Mouse (Mus musculus): ENCODE data around the gene Map4k1. TPM values are rescaled to one million over a fixed set of nuclear protein-coding genes. Genes with fewer than 3 reads are reported as not detected.
"Not testable (repeated sequence)": the region's sequence is repeated elsewhere in the genome, so short reads cannot be mapped to it uniquely, and the experiment has no call there.

The Map4k1 gene
- polyA plus RNA-seq, 1 experiment from 2014 or later, result 6.5 TPM

GRCm38 (mm10) chr7:28966181-28966580 is 15.7 kb upstream of the Map4k1 start:
- H3K36me3 ChIP-seq, result peaks cover 13% of the 10 kb centered on the region
- no peak overlapping the region for H3K4me3 ChIP-seq
- H3K27ac ChIP-seq (ENCODE audit: poor library complexity, severe bottlenecking), result no peak overlapping the region
- ATAC-seq (ENCODE audit: insufficient number of reproducible peaks, low FRiP score), result no peak
- no peak overlapping the region for H3K4me2 ChIP-seq
- no peak overlapping the region for H3K9ac ChIP-seq
- 82% methylated on average over 4 of the region's 5 CpGs for WGBS
- no peaks in the 10 kb centered on the region for H3K9me3 ChIP-seq (replicated peaks)
- H3K4me1 ChIP-seq (replicated peaks), result peaks cover 7% of the 10 kb centered on the region
- no peaks in the 10 kb centered on the region for H3K27me3 ChIP-seq (replicated peaks)

GRCm38 (mm10) chr7:28966751-28967505 is 14.9 kb upstream of the Map4k1 start:
- Histone ChIP-seq H3K9ac (no peak overlapping the region), H3K4me3 (no peak overlapping the region), H3K9me3 (replicated peaks) (no peaks in the 10 kb centered on the region), H3K27ac (ENCODE audit: poor library complexity, severe bottlenecking) (no peak overlapping the region), H3K4me1 (replicated peaks) (peaks cover 14% of the 10 kb centered on the region), H3K36me3 (peaks cover 20% of the 10 kb centered on the region), H3K27me3 (replicated peaks) (no peaks in the 10 kb centered on the region), H3K4me2 (no peak overlapping the region)
- 68% methylated on average over 4 of the region's 4 CpGs for WGBS
- ATAC-seq (ENCODE audit: insufficient number of reproducible peaks, low FRiP score), result no peak

GRCm38 (mm10) chr7:28968120-28968519 is 13.7 kb upstream of the Map4k1 start:
- H3K9me3 ChIP-seq (replicated peaks); ATAC-seq (ENCODE audit: insufficient number of reproducible peaks, low FRiP score); H3K4me2 ChIP-seq; H3K27me3 ChIP-seq (replicated peaks); H3K27ac ChIP-seq (ENCODE audit: poor library complexity, severe bottlenecking); H3K4me3 ChIP-seq; H3K9ac ChIP-seq: not testable (repeated sequence)
- WGBS, result 90% methylated on average over 8 of the region's 8 CpGs
- Histone ChIP-seq H3K4me1 (replicated peaks) (peaks cover 22% of the 10 kb centered on the region), H3K36me3 (peaks cover 29% of the 10 kb centered on the region)

GRCm38 (mm10) chr7:28969271-28969670 is 12.6 kb upstream of the Map4k1 start:
- no peak for ATAC-seq (ENCODE audit: insufficient number of reproducible peaks, low FRiP score)
- Histone ChIP-seq H3K9ac (no peak overlapping the region), H3K27ac (ENCODE audit: poor library complexity, severe bottlenecking) (no peak overlapping the region), H3K4me3 (no peak overlapping the region), H3K4me2 (no peak overlapping the region), H3K36me3 (peaks cover 40% of the 10 kb centered on the region), H3K27me3 (replicated peaks) (no peaks in the 10 kb centered on the region), H3K4me1 (replicated peaks) (peaks cover 22% of the 10 kb centered on the region), H3K9me3 (replicated peaks) (no peaks in the 10 kb centered on the region)
- 89% methylated on average over 1 of the region's 1 CpGs for WGBS

- no peak for ATAC-seq (ENCODE audit: insufficient number of reproducible peaks, low FRiP score)
- 67% methylated on average over 12 of the region's 12 CpGs for WGBS
- H3K9ac ChIP-seq, result no peak overlapping the region
- H3K9me3 ChIP-seq (replicated peaks), result no peaks in the 10 kb centered on the region
- peaks cover 22% of the 10 kb centered on the region for H3K4me1 ChIP-seq (replicated peaks)
- no peak overlapping the region for H3K4me3 ChIP-seq
- no peak overlapping the region for H3K27ac ChIP-seq (ENCODE audit: poor library complexity, severe bottlenecking)
- no peaks in the 10 kb centered on the region for H3K27me3 ChIP-seq (replicated peaks)
- peaks cover 46% of the 10 kb centered on the region for H3K36me3 ChIP-seq
- no peak overlapping the region for H3K4me2 ChIP-seq
Observed at GRCm38 (mm10) chr7:28969672-28970394, 12.0 kb upstream of the Map4k1 start.

- Histone ChIP-seq H3K36me3 (peaks cover 52% of the 10 kb centered on the region), H3K4me2 (no peak overlapping the region), H3K27ac (ENCODE audit: poor library complexity, severe bottlenecking) (peak overlapping the region; percentile 80; the same call in 1 of the 2 replicates)
Observed at GRCm38 (mm10) chr7:28971029-28971428, 10.8 kb upstream of the Map4k1 start.

GRCm38 (mm10) chr7:28971770-28972269 is 10.0 kb upstream of the Map4k1 start:
- H3K9ac ChIP-seq, result peak overlapping the region; percentile 4; the same call in 1 of the 2 replicates
- H3K4me3 ChIP-seq, result no peak overlapping the region
- peak overlapping the region; percentile 80 for H3K27ac ChIP-seq (ENCODE audit: poor library complexity, severe bottlenecking)
- H3K36me3 ChIP-seq, result peaks cover 60% of the 10 kb centered on the region
- WGBS, result 53% methylated on average over 6 of the region's 6 CpGs
- no peak overlapping the region for H3K4me2 ChIP-seq
- H3K9me3 ChIP-seq (replicated peaks), result no peaks in the 10 kb centered on the region
- peaks cover 22% of the 10 kb centered on the region for H3K4me1 ChIP-seq (replicated peaks)
- no peaks in the 10 kb centered on the region for H3K27me3 ChIP-seq (replicated peaks)
- ATAC-seq (ENCODE audit: insufficient number of reproducible peaks, low FRiP score), result peak; percentile 37; the same call in 1 of the 2 replicates

More at GRCm38 (mm10) chr7:28971029-28971428, 10.8 kb upstream of the Map4k1 start:
- peak overlapping the region; percentile 4; the same call in 1 of the 2 replicates for H3K9ac ChIP-seq
- no peaks in the 10 kb centered on the region for H3K27me3 ChIP-seq (replicated peaks)
- H3K4me3 ChIP-seq, result no peak overlapping the region
- no peak for ATAC-seq (ENCODE audit: insufficient number of reproducible peaks, low FRiP score)
- no peaks in the 10 kb centered on the region for H3K9me3 ChIP-seq (replicated peaks)
- 87% methylated on average over 7 of the region's 7 CpGs for WGBS
- H3K4me1 ChIP-seq (replicated peaks), result peaks cover 22% of the 10 kb centered on the region

GRCm38 (mm10) chr7:28972542-28972985 is 9.3 kb upstream of the Map4k1 start:
- ATAC-seq (ENCODE audit: insufficient number of reproducible peaks, low FRiP score), result no peak
- Histone ChIP-seq H3K36me3 (peaks cover 68% of the 10 kb centered on the region), H3K9ac (peak overlapping the region; percentile 6; the same call in 1 of the 2 replicates), H3K27ac (ENCODE audit: poor library complexity, severe bottlenecking) (peak overlapping the region; percentile 80), H3K4me2 (no peak overlapping the region), H3K4me1 (replicated peaks) (peaks cover 22% of the 10 kb centered on the region), H3K9me3 (replicated peaks) (no peaks in the 10 kb centered on the region), H3K27me3 (replicated peaks) (no peaks in the 10 kb centered on the region), H3K4me3 (no peak overlapping the region)
- 70% methylated on average over 8 of the region's 8 CpGs for WGBS

- no peak for ATAC-seq (ENCODE audit: insufficient number of reproducible peaks, low FRiP score)
- H3K4me1 ChIP-seq (replicated peaks), result peaks cover 22% of the 10 kb centered on the region
- whole genome bisulfite sequencing, result 81% methylated on average over 8 of the region's 8 CpGs
- no peak overlapping the region for H3K27ac ChIP-seq (ENCODE audit: poor library complexity, severe bottlenecking)
- no peak overlapping the region for H3K9ac ChIP-seq
- no peaks in the 10 kb centered on the region for H3K27me3 ChIP-seq (replicated peaks)
- no peaks in the 10 kb centered on the region for H3K9me3 ChIP-seq (replicated peaks)
- H3K4me2 ChIP-seq, result no peak overlapping the region
- peaks cover 72% of the 10 kb centered on the region for H3K36me3 ChIP-seq
- H3K4me3 ChIP-seq, result no peak overlapping the region
Observed at GRCm38 (mm10) chr7:28973025-28973424, 8.8 kb upstream of the Map4k1 start.

- no peak overlapping the region for H3K4me2 ChIP-seq
- H3K4me3 ChIP-seq, result no peak overlapping the region
- no peaks in the 10 kb centered on the region for H3K9me3 ChIP-seq (replicated peaks)
- H3K4me1 ChIP-seq (replicated peaks), result peaks cover 12% of the 10 kb centered on the region
- no peak for ATAC-seq (ENCODE audit: insufficient number of reproducible peaks, low FRiP score)
- H3K36me3 ChIP-seq, result peaks cover 64% of the 10 kb centered on the region
- WGBS, result 88% methylated on average over 9 of the region's 9 CpGs
- no peak overlapping the region for H3K9ac ChIP-seq
- H3K27ac ChIP-seq (ENCODE audit: poor library complexity, severe bottlenecking), result no peak overlapping the region
- no peaks in the 10 kb centered on the region for H3K27me3 ChIP-seq (replicated peaks)
Observed at GRCm38 (mm10) chr7:28977556-28977955, 4.3 kb upstream of the Map4k1 start.
